In the genomic region with DNA sequence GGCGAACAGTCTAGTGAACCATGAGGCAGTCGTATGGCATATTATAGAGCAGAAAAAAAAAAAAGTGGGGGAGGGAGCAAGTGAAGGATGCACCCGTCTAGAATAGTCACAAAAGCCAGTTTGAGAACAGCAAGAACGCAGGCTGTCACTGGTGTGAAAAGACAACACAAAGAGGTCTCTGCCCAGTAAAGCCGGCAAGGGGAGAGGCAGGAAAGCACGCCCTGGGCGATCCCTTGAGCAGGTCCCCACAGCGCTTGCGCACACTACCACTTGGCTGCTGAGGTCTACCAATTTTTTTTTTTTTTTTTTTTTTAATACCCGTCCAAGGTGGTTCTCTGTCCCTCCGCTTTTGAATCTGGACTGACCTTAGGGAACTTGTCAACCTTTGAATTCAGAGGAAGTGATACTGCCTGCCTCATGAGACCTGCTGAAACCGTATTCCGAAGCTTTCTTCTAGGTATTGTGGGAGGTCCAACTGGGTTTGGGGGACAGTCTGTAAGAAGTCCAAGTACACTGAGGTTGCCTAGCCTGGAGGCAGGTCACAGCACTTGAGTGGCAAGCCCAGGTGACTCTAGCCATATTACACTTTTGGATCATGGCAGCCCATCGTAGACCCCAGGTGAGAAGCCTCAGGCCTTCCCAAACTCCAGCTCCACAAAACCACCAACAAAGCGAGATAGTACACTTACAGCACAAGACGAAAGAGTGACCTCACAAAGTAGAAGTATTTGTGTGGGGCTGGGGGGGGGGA, we compare ENCODE assay signal across 8 mouse cellular contexts.
DNase-seq lines count a peak whose midpoint lies in the region; ATAC-seq and TF ChIP-seq lines count a peak whose summit lies in the region.

No protein-coding gene starts in this region.

- 22% methylated on average over 16 of the region's 16 CpGs for WGBS in hindbrain, embryonic 15.5 days
- 29% methylated on average over 16 of the region's 16 CpGs for WGBS in lung, embryonic 15.5 days
- WGBS in stomach, embryonic 14.5 days = 35% methylated on average over 16 of the region's 16 CpGs

- TF ChIP-seq POLR2A in embryonic fibroblast, embryonic 13.5 days (IDR thresholded peaks at IDR 0.05; ENCODE audit: low read depth, low read length) = no peak

- H3K4me2 ChIP-seq in hindbrain, embryonic 15.5 days = peak overlapping the region; percentile 73
- H3K4me2 ChIP-seq in lung, embryonic 15.5 days = peak overlapping the region; percentile 97
- peak overlapping the region; percentile 76 for H3K4me2 ChIP-seq in stomach, embryonic 14.5 days (replicated peaks; ENCODE audit: low read depth, low read length)

- peak; percentile 75 for DNase-seq in embryo, embryonic 10 days (ENCODE audit: low spot score)
- no peak for DNase-seq in embryo, embryonic 9.5 days (ENCODE audit: extremely low spot score)
- no peak for DNase-seq in ES-E14 (ENCODE audit: low read depth, low spot score)
- DNase-seq in layer of hippocampus, adult 18-20 months (ENCODE audit: low spot score in 2 of 2) = no peak

- no peaks in the 10 kb centered on the region for H3K27me3 ChIP-seq in hindbrain, embryonic 15.5 days
- peaks cover 13% of the 10 kb centered on the region for H3K27me3 ChIP-seq in lung, embryonic 15.5 days
- H3K27me3 ChIP-seq in stomach, embryonic 14.5 days (ENCODE audit: control insufficient read depth, insufficient read depth, low read length) = no peaks in the 10 kb centered on the region

- H3K27ac ChIP-seq in ES-E14 (ENCODE audit: insufficient read depth, low read depth, low read length, poor library complexity, severe bottlenecking) = no peak overlapping the region
- no peak overlapping the region for H3K27ac ChIP-seq in embryonic fibroblast, embryonic 13.5 days (ENCODE audit: insufficient read depth, low read length)
- H3K27ac ChIP-seq in hindbrain, embryonic 15.5 days (replicated peaks) = peak overlapping the region; percentile 90
- no peak overlapping the region for H3K27ac ChIP-seq in lung, embryonic 15.5 days
- H3K27ac ChIP-seq in stomach, embryonic 14.5 days (ENCODE audit: low read length) = no peak overlapping the region

- peak; percentile 21; the same call in 1 of the 2 replicates for ATAC-seq in hindbrain, embryonic 15.5 days (ENCODE audit: low FRiP score, low read depth)
- ATAC-seq in lung, embryonic 15.5 days (ENCODE audit: borderline replicate concordance, extremely low read depth, low FRiP score, low TSS enrichment) = no peak
- ATAC-seq in stomach, embryonic 14.5 days (ENCODE audit: insufficient number of reproducible peaks, insufficient read depth, low FRiP score, low read depth) = no peak

- H3K9me3 ChIP-seq in ES-E14 (ENCODE audit: control insufficient read depth, insufficient read depth, low read depth, low read length) = no peaks in the 10 kb centered on the region
- H3K9me3 ChIP-seq in hindbrain, embryonic 15.5 days = no peaks in the 10 kb centered on the region
- no peaks in the 10 kb centered on the region for H3K9me3 ChIP-seq in lung, embryonic 15.5 days
- H3K9me3 ChIP-seq in stomach, embryonic 14.5 days (ENCODE audit: control insufficient read depth, low read depth, low read length) = no peaks in the 10 kb centered on the region

- in situ Hi-C loops in ES-E14 (cut with MboI; ENCODE audit: low sequenced_read_pairs in 2 of 2, unreplicated experiment in 2 of 2) = no loop called here

- H3K9ac ChIP-seq in ES-E14 (ENCODE audit: insufficient read depth, low read depth, low read length, poor library complexity, severe bottlenecking) = peak overlapping the region; percentile 61; the same call in 1 of the 2 replicates
- peak overlapping the region; percentile 61 for H3K9ac ChIP-seq in hindbrain, embryonic 15.5 days
- H3K9ac ChIP-seq in lung, embryonic 15.5 days = peak overlapping the region; percentile 55
- H3K9ac ChIP-seq in stomach, embryonic 14.5 days (replicated peaks; ENCODE audit: low read depth, low read length) = no peak overlapping the region

- TF ChIP-seq CTCF in embryonic fibroblast, embryonic 13.5 days (IDR thresholded peaks at IDR 0.05; ENCODE audit: borderline replicate concordance, insufficient read depth, low read length) = no peak

- no peaks in the 10 kb centered on the region for H3K36me3 ChIP-seq in ES-E14 (ENCODE audit: control insufficient read depth, insufficient read depth, low read length, poor library complexity, severe bottlenecking)
- H3K36me3 ChIP-seq in hindbrain, embryonic 15.5 days = no peaks in the 10 kb centered on the region
- no peaks in the 10 kb centered on the region for H3K36me3 ChIP-seq in lung, embryonic 15.5 days
- H3K36me3 ChIP-seq in stomach, embryonic 14.5 days (ENCODE audit: control insufficient read depth, insufficient read depth, low read length) = no peaks in the 10 kb centered on the region

- H3K4me1 ChIP-seq in ES-E14 (ENCODE audit: control insufficient read depth in 2 of 2, insufficient read depth in 2 of 2, low read length in 2 of 2, poor library complexity in 1 of 2) = peaks cover 23 to 40% of the 10 kb centered on the region in 2 experiments
- no peaks in the 10 kb centered on the region for H3K4me1 ChIP-seq in embryonic fibroblast, embryonic 13.5 days (ENCODE audit: control insufficient read depth, insufficient read depth, low read length)
- H3K4me1 ChIP-seq in hindbrain, embryonic 15.5 days (replicated peaks) = peaks cover 45% of the 10 kb centered on the region
- peaks cover 8% of the 10 kb centered on the region for H3K4me1 ChIP-seq in lung, embryonic 15.5 days
- peaks cover 8% of the 10 kb centered on the region; the same call in 1 of the 2 replicates for H3K4me1 ChIP-seq in stomach, embryonic 14.5 days (ENCODE audit: control insufficient read depth, insufficient read depth, low read length)

- peak overlapping the region; percentile 41 to 52 for H3K4me3 ChIP-seq in ES-E14 (ENCODE audit: insufficient read depth in 1 of 2, low read depth in 1 of 2, low read length in 2 of 2, poor library complexity in 1 of 2, severe bottlenecking in 1 of 2)
- H3K4me3 ChIP-seq in embryonic fibroblast, embryonic 13.5 days (ENCODE audit: insufficient read depth, low read length) = peak overlapping the region; percentile 48
- H3K4me3 ChIP-seq in hindbrain, embryonic 15.5 days = peak overlapping the region; percentile 39
- H3K4me3 ChIP-seq in lung, embryonic 15.5 days = peak overlapping the region; percentile 45
- peak overlapping the region; percentile 34 for H3K4me3 ChIP-seq in stomach, embryonic 14.5 days (ENCODE audit: low read depth, low read length)

TF ChIP-seq in ES-E14, 5 proteins besides CTCF, POLR2A, EP300 and RAD21:
- TF ChIP-seq ZC3H11A (IDR thresholded peaks at IDR 0.05; ENCODE audit: borderline replicate concordance, low read depth, low read length) = no peak
- TF ChIP-seq ZNF384 (IDR thresholded peaks at IDR 0.05; ENCODE audit: low read depth, low read length) = peak; percentile 73
